Mouse (Mus musculus) liver, adult 2 months (tissue): ENCODE results near the gene Proca1. TPM values are rescaled to one million over a fixed set of nuclear protein-coding genes. Genes with fewer than 3 reads are reported as not detected.

Source experiments
- DNase-seq: peaks from one replicate; pipeline ENCODE4 v3.0.0-alpha.2; 2011; ENCODE audit warnings: low read depth, low spot score; ENCODE audit errors: extremely low read depth
- H3K27ac ChIP-seq: fragments of 200-500 bp; replicated peaks from 2 replicates; pipeline ENCODE4 v1.5.1; 2012; ENCODE audit warnings: low read depth, mild to moderate bottlenecking, control low read depth, inconsistent platforms, low read length; ENCODE audit not compliant: insufficient read depth
- H3K27me3 ChIP-seq: fragments of 200-500 bp; 2 replicates; pipeline ENCODE4 v1.6.1; 2012; ENCODE audit warnings: mild to moderate bottlenecking, moderate library complexity, low read length, inconsistent platforms; ENCODE audit not compliant: control insufficient read depth, insufficient read depth
- H3K36me3 ChIP-seq: fragments of 200-500 bp; 2 replicates; pipeline ENCODE4 v1.6.1; 2012; ENCODE audit warnings: low read length, inconsistent platforms; ENCODE audit not compliant: control insufficient read depth, insufficient read depth
- H3K4me1 ChIP-seq: fragments of 200-500 bp; 2 replicates; pipeline ENCODE4 v1.6.1; 2011; ENCODE audit warnings: low read length; ENCODE audit not compliant: control insufficient read depth, insufficient read depth
- H3K4me3 ChIP-seq: fragments of 200-500 bp; 2 replicates; pipeline ENCODE4 v1.5.1; 2011; ENCODE audit warnings: low read depth, mild to moderate bottlenecking, control low read depth, low read length, moderate library complexity; ENCODE audit not compliant: insufficient read depth
- H3K79me2 ChIP-seq: fragments of 200-500 bp; 2 replicates; pipeline ENCODE4 v1.6.1; 2012; ENCODE audit warnings: inconsistent platforms, mild to moderate bottlenecking, low read length, moderate library complexity; ENCODE audit not compliant: control insufficient read depth, insufficient read depth
- H3K9ac ChIP-seq: fragments of 200-500 bp; 2 replicates; pipeline ENCODE4 v1.6.1; 2012; ENCODE audit warnings: low read depth, mild to moderate bottlenecking, control low read depth, inconsistent platforms, low read length
- CTCF ChIP-seq: fragments of 200-500 bp; IDR thresholded peaks from 2 replicates; pipeline ENCODE4 v1.5.1; 2011; ENCODE audit warnings: low read depth, low read length, control low read depth
- POLR2A ChIP-seq: fragments of 200-500 bp; IDR thresholded peaks from 2 replicates; pipeline ENCODE4 v1.6.1; 2011; ENCODE audit warnings: low read length, control low read depth; ENCODE audit not compliant: insufficient read depth; ENCODE audit errors: extremely low read depth
- WGBS: fragments of 180-500 bp; shearing (Covaris S2); methylation state at CpG from one replicate; pipeline ENCODE4 v1.1.7; 2018; 5-methylcytosine and 5-hydroxymethylcytosine counted together
- polyA plus RNA-seq: library from polyadenylated mRNA; depleted of rRNA; stranded (reverse); fragments of >200 nt; gene quantifications from 2 replicates; pipeline ENCODE4 v1.2.3, GENCODE M21; 2012
- total RNA-seq: library from RNA; depleted of rRNA; stranded (reverse); fragments of >200 nt; gene quantifications from 2 replicates; pipeline ENCODE4 v1.2.3, GENCODE M21; 2014

Proca1 gene
- total and polyA plus RNA-seq, 2 experiments: 0.24 to 0.55 TPM

GRCm38 (mm10) chr11:78172034-78172747, 21.0 kb upstream of the Proca1 start:
- peaks cover 6% of the 10 kb centered on the region; the same call in 1 of the 2 replicates for H3K4me1 ChIP-seq
- WGBS: 90% methylated on average over 16 of the region's 16 CpGs
- DNase-seq: no peak
- H3K79me2 ChIP-seq: no peaks in the 10 kb centered on the region
- no peak overlapping the region for H3K9ac ChIP-seq
- TF ChIP-seq CTCF: 0 out of 2 replicates have a peak, but pooled peaks have one; percentile 10
- no peak for TF ChIP-seq POLR2A
- no peak overlapping the region for H3K4me3 ChIP-seq
- H3K27me3 ChIP-seq: no peaks in the 10 kb centered on the region
- H3K27ac ChIP-seq: no peak overlapping the region
- no peaks in the 10 kb centered on the region for H3K36me3 ChIP-seq

- H3K36me3 ChIP-seq: no peaks in the 10 kb centered on the region
- H3K4me3 ChIP-seq: no peak overlapping the region
- H3K79me2 ChIP-seq: no peaks in the 10 kb centered on the region
- WGBS: 89% methylated on average over 19 of the region's 19 CpGs
- no peak overlapping the region for H3K27ac ChIP-seq
- H3K9ac ChIP-seq: no peak overlapping the region
- no peak for DNase-seq
- no peak for TF ChIP-seq POLR2A
- no peak for TF ChIP-seq CTCF
- no peaks in the 10 kb centered on the region for H3K27me3 ChIP-seq
- peaks cover 6% of the 10 kb centered on the region; the same call in 1 of the 2 replicates for H3K4me1 ChIP-seq
Measured at GRCm38 (mm10) chr11:78172748-78173383, 20.3 kb upstream of the Proca1 start.

- Histone ChIP-seq H3K4me1 (peaks cover 8% of the 10 kb centered on the region; the same call in 1 of the 2 replicates), H3K27ac (peak overlapping the region; percentile 50)
- 70% methylated on average over 3 of the region's 3 CpGs for WGBS
Measured at GRCm38 (mm10) chr11:78174506-78174905, 18.7 kb upstream of the Proca1 start.

GRCm38 (mm10) chr11:78175771-78176401, 17.3 kb upstream of the Proca1 start:
- Histone ChIP-seq H3K4me1 (peaks cover 8% of the 10 kb centered on the region), H3K27ac (peak overlapping the region; percentile 83), H3K79me2 (no peaks in the 10 kb centered on the region), H3K36me3 (peaks cover 11% of the 10 kb centered on the region; the same call in 1 of the 2 replicates), H3K27me3 (no peaks in the 10 kb centered on the region), H3K4me3 (peak overlapping the region; percentile 67; the same call in 1 of the 2 replicates), H3K9ac (peak overlapping the region; percentile 3; the same call in 1 of the 2 replicates)
- TF ChIP-seq CTCF: no peak
- no peak for TF ChIP-seq POLR2A
- WGBS: under 1% methylated on average over 9 of the region's 10 CpGs
- DNase-seq: peak; percentile 84

More at GRCm38 (mm10) chr11:78174506-78174905, 18.7 kb upstream of the Proca1 start:
- TF ChIP-seq CTCF (no peak), POLR2A (no peak)
- H3K79me2 ChIP-seq: no peaks in the 10 kb centered on the region
- no peaks in the 10 kb centered on the region for H3K36me3 ChIP-seq
- no peak overlapping the region for H3K9ac ChIP-seq
- no peak overlapping the region for H3K4me3 ChIP-seq
- DNase-seq: peak; percentile 78
- H3K27me3 ChIP-seq: no peaks in the 10 kb centered on the region

GRCm38 (mm10) chr11:78176402-78176862, 16.8 kb upstream of the Proca1 start, which contains the start of the genes Nek8 and Tlcd1:
Nek8 (minus strand) TSS chr11:78176675.
Tlcd1 (plus strand) TSS chr11:78176711.
- no peaks in the 10 kb centered on the region for H3K27me3 ChIP-seq
- H3K79me2 ChIP-seq: no peaks in the 10 kb centered on the region
- H3K9ac ChIP-seq: peak within 1 kb of the TSS; percentile 86
- peak within 1 kb of the TSS; percentile 83 for H3K27ac ChIP-seq
- TF ChIP-seq POLR2A (0 out of 2 replicates have a peak, but pooled peaks have one; percentile 54), CTCF (no peak)
- peak within 1 kb of the TSS; percentile 67 for H3K4me3 ChIP-seq
- DNase-seq: peak; percentile 82
- peaks cover 16% of the 10 kb centered on the region; the same call in 1 of the 2 replicates for H3K36me3 ChIP-seq
- under 1% methylated on average over 32 of the region's 32 CpGs for WGBS
- peaks cover 8% of the 10 kb centered on the region for H3K4me1 ChIP-seq
